Mouse (Mus musculus) hindbrain, embryonic 15.5 days (tissue): ENCODE results near the gene Fbxo48. TPM values are rescaled to one million over a fixed set of nuclear protein-coding genes. Genes with fewer than 3 reads are reported as not detected.

Source experiments
- ATAC-seq: fragments of 200-750 bp; cut with Nextera tagmentation; 2 replicates; pipeline ENCODE4 v1.8.0; 2017; ENCODE audit warnings: low read depth, moderate number of reproducible peaks, moderate TSS enrichment; ENCODE audit not compliant: low FRiP score
- H3K27ac ChIP-seq: fragments of 300-500 bp; sonication (generic); replicated peaks from 2 replicates; pipeline ENCODE4 v1.5.1; 2015; ENCODE audit warnings: mild to moderate bottlenecking, inconsistent platforms
- H3K27me3 ChIP-seq: fragments of 300-500 bp; sonication (generic); 2 replicates; pipeline ENCODE4 v1.6.1; 2015; ENCODE audit warnings: control low read depth, inconsistent platforms
- H3K36me3 ChIP-seq: fragments of 300-500 bp; sonication (generic); 2 replicates; pipeline ENCODE4 v1.6.1; 2015; ENCODE audit warnings: control low read depth, inconsistent platforms
- H3K4me1 ChIP-seq: fragments of 300-500 bp; sonication (generic); replicated peaks from 2 replicates; pipeline ENCODE4 v1.6.1; 2015; ENCODE audit warnings: control low read depth, inconsistent platforms
- H3K4me2 ChIP-seq: fragments of 300-500 bp; sonication (generic); 2 replicates; pipeline ENCODE4 v1.6.1; 2015; ENCODE audit warnings: moderate library complexity, mild to moderate bottlenecking, inconsistent platforms
- H3K4me3 ChIP-seq: fragments of 300-500 bp; sonication (generic); 2 replicates; pipeline ENCODE4 v1.5.1; 2015; ENCODE audit warnings: mild to moderate bottlenecking, inconsistent platforms
- H3K9ac ChIP-seq: fragments of 300-500 bp; sonication (generic); 2 replicates; pipeline ENCODE4 v1.6.1; 2015; ENCODE audit warnings: inconsistent platforms
- H3K9me3 ChIP-seq: fragments of 300-500 bp; sonication (generic); 2 replicates; pipeline ENCODE4 v1.6.1; 2016; ENCODE audit warnings: control low read depth, inconsistent platforms
- WGBS: fragments of 180-500 bp; shearing (Covaris S2); methylation state at CpG from one replicate; pipeline ENCODE4 v1.1.7; 2015; 5-methylcytosine and 5-hydroxymethylcytosine counted together
- polyA plus RNA-seq: library from polyadenylated mRNA; unstranded; fragments of >200 nt; fragmentation: Nextera tagmentation; extraction: Ambion mirVana; gene quantifications from 2 replicates; pipeline ENCODE4 v1.2.1, GENCODE M21; 2015

Gene Fbxo48
- polyA plus RNA-seq, result 0.43 and 0.62 TPM in 2 replicates

DNA sequence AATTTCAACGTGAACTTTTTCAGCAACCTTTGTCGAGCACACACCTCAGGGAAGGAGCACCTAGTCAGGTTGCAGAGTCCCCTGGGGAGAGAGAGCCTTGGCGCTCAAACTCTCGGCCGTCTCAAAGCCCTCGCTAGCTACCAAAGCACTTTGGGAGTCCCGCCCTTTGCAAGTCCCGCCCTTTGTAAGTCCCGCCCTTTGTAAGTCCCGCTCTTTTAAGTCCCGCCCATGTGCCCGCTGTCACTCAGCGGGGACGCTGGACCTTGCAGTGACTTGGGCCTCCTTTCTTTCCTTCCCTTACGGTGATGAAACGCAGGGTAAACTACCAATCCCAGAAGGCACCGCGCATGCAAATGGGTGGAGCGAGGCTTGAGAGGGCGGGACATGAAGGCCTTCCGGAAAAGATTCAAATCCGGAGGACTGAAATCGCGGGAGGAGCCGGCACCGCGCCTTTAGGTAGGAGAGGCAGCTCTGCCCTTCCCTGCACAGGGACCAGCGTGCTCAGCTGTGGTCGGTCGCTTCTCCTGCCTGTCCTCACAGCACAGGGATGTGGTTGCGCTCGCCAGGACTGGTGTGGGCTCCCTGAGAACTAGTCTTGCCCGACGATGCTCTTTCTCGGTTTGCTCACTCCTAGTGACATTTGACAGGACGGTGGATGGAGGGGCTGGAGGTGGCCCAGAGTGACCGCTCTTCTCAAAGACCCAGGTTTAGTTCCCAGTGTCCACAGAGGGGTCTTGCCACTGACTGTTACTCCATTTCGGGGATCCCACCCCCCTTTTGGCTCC is at the start of gene Fbxo48:
Gene Fbxo48, plus strand, starts transcription at position 400 of the 785 bp plus-strand sequence.
- Histone ChIP-seq H3K36me3 (no peaks in the 10 kb centered on the region), H3K27me3 (no peaks in the 10 kb centered on the region), H3K4me1 (peaks cover 13% of the 10 kb centered on the region; the same call in 1 of the 2 replicates), H3K4me3 (peak within 1 kb of the TSS; percentile 61), H3K27ac (no peak within 1 kb of the TSS), H3K4me2 (peak within 1 kb of the TSS; percentile 87), H3K9me3 (no peaks in the 10 kb centered on the region), H3K9ac (peak within 1 kb of the TSS; percentile 50)
- WGBS, result under 1% methylated on average over 38 of the region's 38 CpGs
- ATAC-seq, result peak; percentile 100

DNA sequence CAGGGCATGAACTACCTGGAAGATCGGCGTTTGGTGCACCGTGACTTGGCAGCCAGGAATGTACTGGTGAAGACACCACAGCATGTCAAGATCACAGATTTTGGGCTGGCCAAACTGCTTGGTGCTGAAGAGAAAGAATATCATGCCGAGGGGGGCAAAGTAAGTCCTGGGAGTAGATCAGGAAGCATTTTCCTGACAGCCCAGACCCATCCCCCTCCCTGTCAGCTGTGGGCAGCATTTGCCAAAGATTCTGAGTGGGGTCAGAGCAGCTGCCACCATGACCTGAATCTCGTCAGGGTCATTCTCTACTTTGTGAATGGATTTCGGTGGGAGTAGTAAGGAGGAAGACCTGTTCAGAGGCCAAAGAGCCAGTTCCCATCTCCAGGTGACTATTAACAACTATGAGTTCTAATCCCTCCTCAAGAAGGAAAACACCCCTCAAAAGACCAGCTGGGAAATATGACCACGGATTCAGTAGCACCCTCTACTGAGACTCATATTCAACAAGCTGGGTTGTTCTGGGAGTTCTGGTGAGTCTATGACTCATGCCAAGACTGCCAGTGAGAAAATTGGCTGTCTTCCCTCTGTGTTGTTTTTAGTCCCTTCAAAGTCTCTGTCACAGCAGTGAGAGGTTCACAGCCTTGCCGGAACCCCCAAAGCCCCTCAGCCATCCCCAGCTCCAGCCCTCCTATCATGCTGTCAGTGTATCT is 46.7 kb upstream of the Fbxo48 start:
- no peak overlapping the region for H3K27ac ChIP-seq
- no peaks in the 10 kb centered on the region for H3K27me3 ChIP-seq
- no peak overlapping the region for H3K4me2 ChIP-seq
- H3K9ac ChIP-seq, result no peak overlapping the region
- 0 out of 2 replicates have a peak, but pooled peaks cover 8% of the 10 kb centered on the region for H3K4me1 ChIP-seq
- no peaks in the 10 kb centered on the region for H3K9me3 ChIP-seq
- H3K36me3 ChIP-seq, result no peaks in the 10 kb centered on the region
- no peak for ATAC-seq
- no peak overlapping the region for H3K4me3 ChIP-seq
- 83% methylated on average over 8 of the region's 8 CpGs for WGBS

DNA sequence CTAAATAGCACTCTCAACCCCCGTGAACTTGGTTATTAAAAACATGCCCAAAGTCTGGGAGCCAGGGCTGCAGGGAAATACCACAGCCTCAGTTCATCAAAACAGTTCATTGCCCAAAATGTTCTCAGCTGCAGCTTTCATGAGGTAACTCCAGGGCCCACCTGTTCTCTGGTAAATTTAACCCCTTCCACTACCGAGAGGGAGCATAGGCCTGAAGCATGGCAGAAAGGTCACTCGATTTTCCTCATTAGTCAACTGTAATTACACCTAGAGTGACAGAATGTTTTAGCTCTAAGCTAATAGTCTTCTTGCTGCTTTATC is 46.2 kb upstream of the Fbxo48 start:
- no peaks in the 10 kb centered on the region for H3K27me3 ChIP-seq
- no peak overlapping the region for H3K27ac ChIP-seq
- H3K4me3 ChIP-seq, result no peak overlapping the region
- no peak overlapping the region for H3K4me2 ChIP-seq
- H3K9ac ChIP-seq, result no peak overlapping the region
- no peaks in the 10 kb centered on the region for H3K9me3 ChIP-seq
- H3K36me3 ChIP-seq, result no peaks in the 10 kb centered on the region
- ATAC-seq, result no peak
- 68% methylated on average over 3 of the region's 3 CpGs for WGBS
- H3K4me1 ChIP-seq, result 0 out of 2 replicates have a peak, but pooled peaks cover 8% of the 10 kb centered on the region

DNA sequence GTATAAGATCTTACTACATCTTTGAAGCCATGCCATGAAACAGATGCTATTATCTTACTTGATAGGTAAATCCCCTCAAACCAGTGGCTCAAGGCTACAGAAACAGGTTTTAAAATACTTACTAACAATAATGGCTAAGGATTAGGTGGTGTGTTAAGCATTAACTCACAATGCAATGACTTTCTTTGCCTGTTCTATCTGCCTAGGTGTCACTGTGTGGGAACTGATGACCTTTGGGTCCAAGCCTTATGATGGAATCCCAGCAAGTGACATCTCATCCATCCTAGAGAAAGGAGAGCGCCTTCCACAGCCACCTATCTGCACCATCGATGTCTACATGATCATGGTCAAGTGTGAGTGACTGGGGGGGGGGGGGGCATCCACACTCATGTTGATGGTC is 44.6 kb upstream of the Fbxo48 start:
- Histone ChIP-seq H3K9me3 (no peaks in the 10 kb centered on the region), H3K27ac (no peak overlapping the region), H3K36me3 (no peaks in the 10 kb centered on the region), H3K9ac (no peak overlapping the region), H3K4me1 (0 out of 2 replicates have a peak, but pooled peaks cover 8% of the 10 kb centered on the region), H3K4me2 (no peak overlapping the region), H3K4me3 (no peak overlapping the region), H3K27me3 (no peaks in the 10 kb centered on the region)
- ATAC-seq, result no peak
- WGBS, result 95% methylated on average over 2 of the region's 2 CpGs

DNA sequence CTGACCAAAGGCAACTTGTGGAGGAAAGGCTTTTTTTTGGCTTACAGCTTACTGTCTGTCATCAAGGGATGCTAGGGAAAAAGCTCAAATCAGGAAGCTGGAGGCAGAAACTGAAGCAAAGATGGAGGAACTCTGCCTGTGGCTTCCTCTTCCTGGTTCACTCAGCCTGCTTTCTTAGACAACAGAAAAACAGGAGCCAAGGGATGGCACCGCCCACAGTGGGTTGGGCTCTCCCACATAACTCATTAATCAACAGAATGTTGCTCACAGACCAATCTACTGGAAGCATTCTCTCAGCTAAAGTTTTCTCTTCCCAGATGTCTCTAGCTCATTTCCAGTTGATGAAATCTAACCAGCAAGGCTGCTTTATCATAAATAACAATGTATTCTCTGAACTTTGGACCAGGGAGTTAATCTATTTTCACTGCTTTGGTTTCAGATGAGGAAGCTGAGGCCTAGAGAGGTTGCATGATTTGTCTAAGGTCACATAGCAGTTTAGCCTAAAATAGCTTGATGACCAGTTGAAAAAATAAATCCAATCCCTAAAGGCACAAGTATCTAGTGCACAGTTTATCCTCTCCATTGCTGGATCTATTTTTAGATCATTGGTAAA is 43.6 kb upstream of the Fbxo48 start:
- Histone ChIP-seq H3K27me3 (no peaks in the 10 kb centered on the region), H3K4me2 (no peak overlapping the region), H3K27ac (no peak overlapping the region), H3K9ac (no peak overlapping the region), H3K4me1 (0 out of 2 replicates have a peak, but pooled peaks cover 8% of the 10 kb centered on the region), H3K4me3 (no peak overlapping the region), H3K36me3 (no peaks in the 10 kb centered on the region), H3K9me3 (no peaks in the 10 kb centered on the region)
- no peak for ATAC-seq
- 84% methylated on average over 1 of the region's 1 CpGs for WGBS

DNA sequence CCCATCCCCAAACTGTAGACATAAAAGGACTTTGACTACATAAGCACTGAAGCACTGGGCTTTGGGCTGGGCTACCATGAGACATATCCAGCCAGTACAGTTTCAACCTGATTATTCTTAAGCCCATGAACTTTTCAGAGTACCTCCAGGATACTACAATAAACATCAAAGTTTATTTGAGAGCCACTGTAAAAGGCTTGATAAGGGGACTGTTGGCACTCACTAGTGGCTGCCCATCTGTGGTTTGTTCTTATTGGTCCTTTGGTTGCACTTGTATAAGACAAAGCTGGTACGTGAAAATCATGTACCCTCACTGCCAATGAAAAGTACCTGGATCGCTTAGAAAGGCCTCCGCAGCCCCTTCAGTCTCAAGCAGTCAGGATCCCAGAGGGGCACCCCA is 36.4 kb upstream of the Fbxo48 start:
- no peak overlapping the region for H3K9ac ChIP-seq
- H3K9me3 ChIP-seq, result no peaks in the 10 kb centered on the region
- H3K27ac ChIP-seq, result no peak overlapping the region
- H3K27me3 ChIP-seq, result no peaks in the 10 kb centered on the region
- H3K4me2 ChIP-seq, result no peak overlapping the region
- H3K36me3 ChIP-seq, result no peaks in the 10 kb centered on the region
- ATAC-seq, result no peak
- no peaks in the 10 kb centered on the region for H3K4me1 ChIP-seq
- WGBS, result 74% methylated on average over 3 of the region's 3 CpGs
- H3K4me3 ChIP-seq, result no peak overlapping the region

DNA sequence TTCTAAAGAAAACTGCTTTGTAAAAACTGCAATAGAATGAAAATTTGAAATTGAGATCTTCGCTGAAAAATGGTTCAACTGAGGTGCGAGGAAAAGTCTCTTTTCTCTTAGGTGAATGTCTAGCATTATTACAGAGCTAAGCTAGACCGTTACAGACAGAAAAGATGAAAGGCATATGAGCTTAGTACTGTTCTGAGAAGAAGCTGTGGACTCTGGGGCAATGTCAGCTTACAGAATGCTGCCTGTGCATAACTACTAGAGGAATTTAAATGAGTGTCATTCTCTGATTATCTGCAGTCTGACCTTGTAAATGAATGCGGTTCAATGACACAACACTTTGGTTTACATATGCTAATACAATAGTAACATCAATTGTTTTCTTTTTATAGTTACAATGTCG is 35.3 kb upstream of the Fbxo48 start:
- no peak overlapping the region for H3K27ac ChIP-seq
- WGBS, result 65% methylated on average over 5 of the region's 5 CpGs
- H3K9me3 ChIP-seq, result no peaks in the 10 kb centered on the region
- H3K4me1 ChIP-seq, result no peaks in the 10 kb centered on the region
- ATAC-seq, result no peak
- no peaks in the 10 kb centered on the region for H3K27me3 ChIP-seq
- no peaks in the 10 kb centered on the region for H3K36me3 ChIP-seq
- no peak overlapping the region for H3K9ac ChIP-seq
- no peak overlapping the region for H3K4me3 ChIP-seq
- no peak overlapping the region for H3K4me2 ChIP-seq

DNA sequence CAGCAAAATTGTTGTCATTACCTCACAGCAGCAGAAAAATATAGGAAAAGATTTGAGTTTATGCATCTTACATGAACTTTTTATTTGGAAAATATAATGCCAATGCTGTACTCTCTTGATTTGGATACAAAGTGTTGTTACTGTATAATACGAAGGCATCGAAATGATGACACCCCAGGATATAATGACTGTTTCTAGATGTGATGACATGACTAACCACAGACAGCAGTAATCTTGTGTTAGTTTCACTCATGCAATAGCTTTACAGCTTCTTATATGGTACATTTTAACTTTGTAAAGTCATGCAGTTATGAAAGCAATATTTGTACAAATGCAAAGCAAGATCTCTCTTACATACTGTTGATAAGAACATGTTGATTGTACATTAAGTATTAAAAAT is 33.7 kb upstream of the Fbxo48 start:
- Histone ChIP-seq H3K27me3 (no peaks in the 10 kb centered on the region), H3K9me3 (no peaks in the 10 kb centered on the region), H3K36me3 (no peaks in the 10 kb centered on the region), H3K9ac (no peak overlapping the region), H3K4me2 (no peak overlapping the region), H3K4me3 (no peak overlapping the region), H3K4me1 (no peaks in the 10 kb centered on the region), H3K27ac (no peak overlapping the region)
- no peak for ATAC-seq
- 96% methylated on average over 2 of the region's 2 CpGs for WGBS

DNA sequence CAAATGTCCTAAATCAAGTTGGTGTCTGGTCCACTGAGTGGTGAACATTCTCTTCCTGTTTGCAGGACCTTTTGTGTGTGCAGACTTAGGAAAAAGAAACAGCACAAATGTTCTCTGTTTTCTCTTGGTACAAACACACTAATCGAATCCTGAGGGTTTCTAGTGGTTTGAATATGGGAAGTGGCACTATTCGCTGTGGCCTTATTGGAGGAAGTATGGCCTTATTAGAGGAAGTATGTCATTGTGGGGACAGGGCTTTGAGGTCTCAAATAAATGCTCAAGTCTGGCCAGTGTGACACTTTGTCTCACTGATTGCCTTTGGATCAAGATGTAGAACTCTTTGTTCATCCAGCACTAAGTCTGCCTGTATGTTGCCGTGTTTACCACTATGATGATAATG is 19.0 kb upstream of the Fbxo48 start:
- WGBS, result 94% methylated on average over 3 of the region's 3 CpGs
- Histone ChIP-seq H3K4me1 (no peaks in the 10 kb centered on the region), H3K4me3 (no peak overlapping the region), H3K27ac (no peak overlapping the region), H3K9ac (no peak overlapping the region), H3K4me2 (no peak overlapping the region), H3K36me3 (no peaks in the 10 kb centered on the region), H3K9me3 (no peaks in the 10 kb centered on the region), H3K27me3 (no peaks in the 10 kb centered on the region)
- ATAC-seq, result no peak

DNA sequence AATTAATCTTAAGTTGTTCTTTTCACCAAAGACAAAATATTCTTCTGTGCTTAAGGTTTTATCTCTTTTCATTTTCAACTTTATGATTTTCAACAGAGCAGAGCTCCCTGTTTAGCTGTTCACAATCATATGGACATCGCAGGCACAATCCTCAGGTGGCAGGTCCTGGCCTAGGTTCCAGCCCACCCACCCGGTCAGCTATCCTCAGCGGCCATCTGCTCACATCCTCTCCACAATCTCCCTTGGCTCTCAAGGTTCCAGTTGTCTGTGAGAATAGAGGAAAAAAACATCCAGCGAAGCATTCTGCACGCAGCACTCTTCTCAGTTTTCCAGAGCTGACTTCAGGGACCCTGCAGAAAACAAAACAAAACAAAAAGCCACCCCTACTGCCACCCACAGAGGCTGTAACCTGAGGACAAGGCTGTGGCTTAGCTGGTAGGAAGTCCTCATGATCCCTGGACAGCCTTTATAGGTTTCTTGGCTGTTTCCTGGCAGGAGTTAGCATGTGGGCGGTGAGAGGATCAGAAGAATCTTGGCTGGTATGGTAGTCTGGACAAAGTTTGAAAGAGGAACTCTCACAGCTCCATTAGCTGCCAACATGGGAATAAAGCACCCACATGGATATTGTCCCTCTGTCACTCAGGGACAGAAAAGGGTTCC is 15.5 kb upstream of the Fbxo48 start:
- WGBS, result 61% methylated on average over 6 of the region's 6 CpGs
- H3K36me3 ChIP-seq, result no peaks in the 10 kb centered on the region
- H3K4me1 ChIP-seq, result no peaks in the 10 kb centered on the region
- H3K9ac ChIP-seq, result no peak overlapping the region
- H3K27me3 ChIP-seq, result no peaks in the 10 kb centered on the region
- no peaks in the 10 kb centered on the region for H3K9me3 ChIP-seq
- no peak overlapping the region for H3K4me2 ChIP-seq
- no peak overlapping the region for H3K4me3 ChIP-seq
- no peak; the same call in 1 of the 2 replicates for ATAC-seq
- H3K27ac ChIP-seq, result no peak overlapping the region

DNA sequence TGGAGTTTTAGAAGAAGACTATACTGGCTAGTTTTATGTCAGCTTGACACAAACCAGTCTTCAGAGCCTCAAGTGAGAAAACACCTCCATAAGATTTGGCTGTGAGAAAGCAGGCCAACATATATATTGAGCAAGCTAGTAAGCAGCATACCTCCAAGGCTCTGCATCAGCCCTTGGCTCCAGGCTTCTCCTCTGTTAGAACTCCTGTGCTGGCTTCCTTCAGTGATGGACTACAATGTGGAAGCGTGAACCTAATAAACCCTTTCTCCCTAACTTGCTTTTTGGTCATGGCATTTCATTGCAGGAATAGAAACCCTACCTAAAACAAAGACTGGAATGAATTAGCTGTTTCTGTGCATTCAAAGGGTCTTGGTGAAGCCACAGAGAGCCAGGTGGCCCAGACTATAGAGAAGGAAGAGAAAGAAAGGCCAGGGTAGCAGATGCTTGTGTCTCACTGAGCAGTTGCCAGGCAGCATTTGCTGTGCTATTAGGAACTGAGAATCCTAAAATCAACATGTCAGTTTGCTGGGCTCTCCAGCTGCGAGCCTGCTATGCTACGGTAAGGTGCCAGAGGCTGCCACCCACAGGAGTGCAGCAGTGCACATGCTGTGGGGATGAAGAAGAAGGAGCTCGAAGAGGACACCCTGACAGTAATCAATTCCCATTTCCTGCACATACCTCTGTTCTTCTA is 9.9 kb upstream of the Fbxo48 start:
- ATAC-seq, result peak; percentile 85
- Histone ChIP-seq H3K27ac (peak overlapping the region; percentile 69), H3K36me3 (no peaks in the 10 kb centered on the region), H3K27me3 (no peaks in the 10 kb centered on the region), H3K4me3 (no peak overlapping the region), H3K9me3 (no peaks in the 10 kb centered on the region), H3K4me1 (peaks cover 10% of the 10 kb centered on the region), H3K9ac (no peak overlapping the region), H3K4me2 (no peak overlapping the region)
- 14% methylated on average over 4 of the region's 4 CpGs for WGBS
